Mouse (Mus musculus) neural tube, embryonic 13.5 days (tissue): Measurements from ENCODE around the gene Irak3. TPM values are rescaled to one million over a fixed set of nuclear protein-coding genes. Genes with fewer than 3 reads are reported as not detected.

Source experiments
- ATAC-seq: fragments of 200-750 bp; cut with Nextera tagmentation; 2 replicates; pipeline ENCODE4 v1.8.0; 2017; ENCODE audit warnings: low read depth, mild to moderate bottlenecking, moderate TSS enrichment, moderate library complexity
- H3K27ac ChIP-seq: fragments of 300-500 bp; sonication (generic); replicated peaks from 2 replicates; pipeline ENCODE4 v1.5.1; 2015; ENCODE audit warnings: moderate library complexity, mild to moderate bottlenecking, inconsistent platforms
- H3K27me3 ChIP-seq: fragments of 300-500 bp; sonication (generic); 2 replicates; pipeline ENCODE4 v1.6.1; 2015; ENCODE audit warnings: mild to moderate bottlenecking, inconsistent platforms
- H3K36me3 ChIP-seq: fragments of 300-500 bp; sonication (generic); 2 replicates; pipeline ENCODE4 v1.6.1; 2015; ENCODE audit warnings: mild to moderate bottlenecking, inconsistent platforms
- H3K4me1 ChIP-seq: fragments of 300-500 bp; sonication (generic); replicated peaks from 2 replicates; pipeline ENCODE4 v1.6.1; 2015; ENCODE audit warnings: inconsistent platforms
- H3K4me2 ChIP-seq: fragments of 300-500 bp; sonication (generic); 2 replicates; pipeline ENCODE4 v1.6.1; 2015; ENCODE audit warnings: inconsistent platforms, mild to moderate bottlenecking, moderate library complexity
- H3K4me3 ChIP-seq: fragments of 300-500 bp; sonication (generic); 2 replicates; pipeline ENCODE4 v1.5.1; 2015; ENCODE audit warnings: mild to moderate bottlenecking, inconsistent platforms
- H3K9ac ChIP-seq: fragments of 300-500 bp; sonication (generic); 2 replicates; pipeline ENCODE4 v1.6.1; 2015; ENCODE audit warnings: moderate library complexity, mild to moderate bottlenecking, inconsistent platforms
- H3K9me3 ChIP-seq: fragments of 300-500 bp; sonication (generic); 2 replicates; pipeline ENCODE4 v1.6.1; 2016; ENCODE audit warnings: inconsistent platforms
- whole genome bisulfite sequencing: fragments of 180-500 bp; shearing (Covaris S2); methylation state at CpG from one replicate; pipeline ENCODE4 v1.1.7; 2015; 5-methylcytosine and 5-hydroxymethylcytosine counted together
- polyA plus RNA-seq: library from polyadenylated mRNA; unstranded; fragments of >200 nt; fragmentation: Nextera tagmentation; extraction: Ambion mirVana; gene quantifications from 2 replicates; pipeline ENCODE4 v1.2.1, GENCODE M21; 2015

The Irak3 gene
- polyA plus RNA-seq, 1 experiment from 2014 or later: 0.71 TPM

DNA sequence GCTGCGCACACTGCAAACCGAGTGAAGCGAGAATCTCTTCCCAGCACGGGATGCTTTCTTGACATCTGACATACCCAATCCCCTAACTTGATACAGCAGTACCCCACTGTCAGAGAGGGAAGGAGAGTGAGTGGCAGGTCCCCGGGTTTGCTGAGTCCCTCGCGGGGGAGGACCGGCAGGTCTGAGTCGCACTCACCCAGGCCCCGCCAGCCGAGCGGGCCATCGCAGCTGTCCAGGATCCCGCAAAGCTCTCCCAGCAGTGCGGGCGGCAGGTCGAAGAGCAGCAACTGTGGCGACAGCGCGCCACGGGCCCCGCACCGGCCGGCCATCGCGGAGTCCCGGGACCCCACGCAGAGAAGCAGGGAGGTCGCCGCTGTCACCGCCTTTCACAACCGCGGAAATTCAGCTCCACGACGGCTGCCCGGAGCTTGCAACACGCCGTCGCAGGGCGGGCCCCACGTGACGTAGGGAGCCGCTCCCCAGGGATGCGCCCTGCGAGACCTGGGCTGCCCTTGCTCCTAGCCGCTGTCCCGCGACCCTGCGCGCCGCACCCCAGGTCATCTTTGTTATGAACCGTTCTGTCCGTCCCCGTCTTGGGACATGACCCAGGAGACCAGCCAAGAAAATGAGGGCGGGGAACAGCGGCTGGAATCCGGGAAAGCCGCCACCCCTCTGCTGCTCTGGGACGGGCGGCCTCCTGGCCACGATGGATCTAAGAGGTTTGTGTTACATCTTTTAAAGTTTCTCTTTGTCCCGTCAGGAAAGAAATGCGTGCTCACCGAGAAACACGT lies 604 bp downstream of the Irak3 start, which contains the start of gene Tmbim4:
TSS of gene Tmbim4 (plus strand) at position 460 of the 791 bp plus-strand sequence.
- H3K27ac ChIP-seq: no peak within 1 kb of the TSS
- H3K36me3 ChIP-seq: no peaks in the 10 kb centered on the region
- peak within 1 kb of the TSS; percentile 63 for H3K9ac ChIP-seq
- peaks cover 35% of the 10 kb centered on the region for H3K27me3 ChIP-seq
- peaks cover 11% of the 10 kb centered on the region for H3K4me1 ChIP-seq
- peak; percentile 32; the same call in 1 of the 2 replicates for ATAC-seq
- H3K9me3 ChIP-seq: no peaks in the 10 kb centered on the region
- WGBS: 1% methylated on average over 65 of the region's 65 CpGs
- peak within 1 kb of the TSS; percentile 86 for H3K4me2 ChIP-seq
- H3K4me3 ChIP-seq: peak within 1 kb of the TSS; percentile 47

DNA sequence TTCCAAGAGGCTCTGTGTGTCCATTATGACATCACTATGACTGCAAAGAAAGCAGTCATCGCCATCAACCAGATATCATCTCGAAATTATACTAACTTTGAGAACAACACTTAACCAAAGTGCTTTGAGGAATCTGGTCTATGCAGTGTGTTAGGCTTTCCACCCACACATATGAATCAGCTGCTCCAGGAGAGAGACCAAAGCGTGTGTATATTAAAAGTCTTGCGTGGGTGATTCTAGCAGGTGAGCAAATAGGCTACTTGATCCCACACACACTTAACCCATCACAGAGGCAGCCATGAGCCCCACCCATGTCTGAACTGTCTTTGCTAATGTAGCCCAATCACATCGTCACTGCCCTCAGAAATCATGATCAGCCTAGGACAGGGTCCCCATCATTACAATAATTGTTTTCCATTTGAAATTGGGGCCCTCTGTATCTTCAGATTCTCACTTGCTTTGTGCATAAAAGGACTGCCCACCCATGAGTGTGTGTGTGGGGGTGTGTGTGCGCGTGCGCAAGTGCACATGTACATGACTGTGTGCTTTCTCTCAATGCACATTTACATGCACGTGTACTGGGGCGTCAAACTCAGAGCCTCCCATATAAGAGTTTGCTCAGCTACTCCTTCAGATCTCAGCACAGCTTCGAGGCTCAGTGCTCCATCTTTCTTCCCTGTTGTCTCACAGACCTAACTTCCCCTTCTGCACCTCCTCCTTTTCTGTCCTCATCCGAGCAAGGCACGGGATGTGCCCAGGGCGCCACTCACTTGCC lies 4.7 kb downstream of the Irak3 start:
- Histone ChIP-seq H3K9me3 (no peaks in the 10 kb centered on the region), H3K4me3 (no peak overlapping the region), H3K9ac (no peak overlapping the region), H3K27me3 (peaks cover 27% of the 10 kb centered on the region), H3K4me2 (no peak overlapping the region), H3K36me3 (no peaks in the 10 kb centered on the region), H3K4me1 (peaks cover 11% of the 10 kb centered on the region), H3K27ac (no peak overlapping the region)
- ATAC-seq: no peak
- WGBS: 83% methylated on average over 14 of the region's 14 CpGs

DNA sequence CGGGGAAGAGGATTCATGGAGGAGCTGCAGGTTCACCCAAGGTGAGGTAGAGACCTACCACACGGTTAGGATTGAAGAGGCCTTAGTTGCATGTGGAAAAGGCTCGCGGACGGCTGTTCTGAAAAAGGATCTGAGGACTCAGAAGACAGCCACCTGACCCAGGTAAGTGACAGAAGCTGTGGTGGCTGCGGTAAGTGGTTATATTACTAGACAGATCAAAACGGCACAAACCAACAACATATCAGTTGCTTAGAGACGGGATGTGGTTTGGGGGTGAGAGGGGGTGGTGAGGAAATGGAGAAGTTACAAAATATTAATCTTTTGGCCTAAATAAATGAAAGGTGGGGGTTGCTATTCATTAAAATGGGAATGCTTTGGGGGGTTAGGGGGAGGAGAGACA lies 8.7 kb downstream of the Irak3 start:
- ATAC-seq: no peak
- H3K36me3 ChIP-seq: no peaks in the 10 kb centered on the region
- no peak overlapping the region for H3K9ac ChIP-seq
- H3K27ac ChIP-seq: no peak overlapping the region
- peaks cover 14% of the 10 kb centered on the region for H3K4me1 ChIP-seq
- H3K27me3 ChIP-seq: 0 out of 2 replicates have a peak, but pooled peaks cover 8% of the 10 kb centered on the region
- 93% methylated on average over 8 of the region's 8 CpGs for WGBS
- H3K9me3 ChIP-seq: no peaks in the 10 kb centered on the region
- no peak overlapping the region for H3K4me2 ChIP-seq
- H3K4me3 ChIP-seq: no peak overlapping the region

DNA sequence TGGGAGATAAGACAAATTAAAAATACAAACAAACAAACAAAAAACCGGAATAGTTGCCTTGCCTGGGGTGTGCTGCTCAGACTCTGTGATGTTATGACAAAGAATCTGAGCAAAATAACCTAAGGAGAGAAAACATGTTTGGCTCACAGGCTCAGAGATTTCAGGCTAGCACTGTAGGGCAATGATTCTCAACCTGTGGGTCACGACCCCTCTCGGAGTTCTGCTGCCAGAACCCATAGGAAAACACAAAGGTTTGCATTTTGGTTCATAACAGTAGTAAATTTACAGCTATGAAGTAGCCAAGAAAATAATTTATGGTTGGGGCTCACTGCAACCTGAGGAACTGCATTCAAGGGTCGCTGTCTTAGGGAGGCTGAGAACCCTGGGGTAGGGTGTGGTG lies 9.7 kb downstream of the Irak3 start:
- Histone ChIP-seq H3K36me3 (no peaks in the 10 kb centered on the region), H3K4me2 (no peak overlapping the region), H3K27ac (no peak overlapping the region), H3K9ac (no peak overlapping the region), H3K9me3 (no peaks in the 10 kb centered on the region), H3K4me3 (no peak overlapping the region), H3K27me3 (0 out of 2 replicates have a peak, but pooled peaks cover 2% of the 10 kb centered on the region), H3K4me1 (peaks cover 14% of the 10 kb centered on the region)
- no peak for ATAC-seq
- 90% methylated on average over 4 of the region's 4 CpGs for WGBS

DNA sequence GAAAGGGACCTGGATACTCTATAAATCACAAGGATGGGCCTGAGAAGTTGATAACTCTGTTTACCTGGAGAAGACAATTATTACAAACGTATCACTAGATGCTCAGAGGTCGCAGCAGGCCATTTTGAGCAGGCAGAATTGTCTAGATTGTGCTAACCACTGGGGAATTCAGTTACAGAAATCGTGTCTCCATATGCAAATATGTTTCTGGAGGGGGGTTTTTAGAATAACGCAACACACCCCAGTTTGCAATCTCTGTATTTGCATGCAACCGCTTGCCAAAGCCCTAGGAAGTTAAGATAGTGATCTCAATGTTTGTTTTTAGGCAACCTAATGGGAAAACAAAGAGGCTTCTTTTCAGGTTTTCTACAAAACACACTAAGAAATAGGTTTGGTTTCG lies 10.8 kb downstream of the Irak3 start:
- H3K9ac ChIP-seq: no peak overlapping the region
- 88% methylated on average over 6 of the region's 6 CpGs for WGBS
- no peak overlapping the region for H3K4me3 ChIP-seq
- H3K27ac ChIP-seq: no peak overlapping the region
- ATAC-seq: no peak
- peaks cover 14% of the 10 kb centered on the region for H3K4me1 ChIP-seq
- H3K4me2 ChIP-seq: no peak overlapping the region
- H3K36me3 ChIP-seq: no peaks in the 10 kb centered on the region
- no peaks in the 10 kb centered on the region for H3K27me3 ChIP-seq
- H3K9me3 ChIP-seq: no peaks in the 10 kb centered on the region

DNA sequence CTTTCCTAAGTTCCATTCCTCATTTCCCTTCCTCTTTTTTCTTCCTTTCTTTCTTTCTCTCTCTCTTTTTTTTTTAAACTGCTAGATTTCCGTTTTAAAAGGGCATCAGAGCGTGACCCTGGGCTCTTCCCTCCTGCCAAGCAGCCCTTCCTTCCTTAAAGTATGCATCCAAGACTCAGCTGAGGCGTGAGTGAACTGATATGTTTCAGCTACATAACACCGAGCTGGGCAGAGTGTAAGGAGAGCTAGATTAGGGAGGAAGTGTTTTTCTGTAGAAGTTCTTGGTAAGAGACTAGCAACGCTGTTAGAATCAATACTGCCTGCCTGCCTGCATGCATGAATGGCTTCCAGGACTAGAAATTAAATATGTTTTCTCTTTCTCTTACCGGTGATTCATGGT lies 12.1 kb downstream of the Irak3 start:
- Histone ChIP-seq H3K4me3 (no peak overlapping the region), H3K4me1 (peaks cover 14% of the 10 kb centered on the region), H3K27ac (no peak overlapping the region), H3K9ac (no peak overlapping the region; the same call in 1 of the 2 replicates), H3K4me2 (no peak overlapping the region), H3K36me3 (no peaks in the 10 kb centered on the region), H3K27me3 (no peaks in the 10 kb centered on the region), H3K9me3 (no peaks in the 10 kb centered on the region)
- 43% methylated on average over 6 of the region's 6 CpGs for WGBS
- ATAC-seq: no peak

DNA sequence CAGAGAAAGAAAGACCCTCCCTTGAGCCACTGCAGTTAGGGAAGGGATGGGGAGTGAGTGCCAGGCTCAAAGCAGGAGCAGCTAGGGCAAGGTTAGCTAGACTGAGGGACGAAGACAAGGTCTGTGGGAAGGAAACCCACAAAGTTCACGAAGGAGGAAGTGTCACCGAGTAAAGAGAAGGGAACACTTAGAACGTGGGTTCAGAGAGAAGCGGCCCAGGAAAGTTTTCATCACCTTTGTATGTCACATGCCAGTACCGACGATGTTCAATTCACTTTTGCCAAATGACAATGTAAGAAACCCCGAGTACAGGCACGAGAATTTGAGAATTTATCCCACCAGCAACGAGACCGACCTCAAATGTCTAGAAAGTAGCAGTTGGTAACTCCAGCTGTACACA lies 12.7 kb downstream of the Irak3 start:
- Histone ChIP-seq H3K27me3 (no peaks in the 10 kb centered on the region), H3K27ac (no peak overlapping the region), H3K36me3 (no peaks in the 10 kb centered on the region), H3K9ac (no peak overlapping the region; the same call in 1 of the 2 replicates), H3K4me1 (peaks cover 14% of the 10 kb centered on the region), H3K4me3 (no peak overlapping the region), H3K4me2 (no peak overlapping the region), H3K9me3 (no peaks in the 10 kb centered on the region)
- WGBS: 76% methylated on average over 11 of the region's 11 CpGs
- no peak for ATAC-seq

DNA sequence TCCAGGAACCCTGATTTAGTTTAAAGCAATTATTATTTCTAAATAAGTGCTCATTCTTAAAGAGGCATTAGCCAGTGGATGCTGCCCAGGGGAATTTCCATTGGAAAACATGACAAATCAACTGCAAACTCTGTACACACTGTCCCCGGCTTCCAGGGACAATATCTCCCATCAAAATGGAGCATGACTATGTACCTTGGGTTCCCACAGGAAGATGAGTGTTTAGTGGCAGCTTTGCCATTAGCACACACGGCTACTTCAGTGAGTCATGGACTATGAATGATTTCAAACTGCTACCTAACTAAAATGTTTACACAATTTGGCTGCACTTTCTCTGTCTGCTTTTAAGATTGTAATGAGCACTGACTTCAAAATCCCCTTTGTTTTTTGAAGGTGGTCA lies 13.4 kb downstream of the Irak3 start:
- Histone ChIP-seq H3K4me1 (peaks cover 14% of the 10 kb centered on the region), H3K4me2 (no peak overlapping the region), H3K27ac (no peak overlapping the region), H3K9me3 (no peaks in the 10 kb centered on the region), H3K9ac (no peak overlapping the region), H3K36me3 (no peaks in the 10 kb centered on the region), H3K27me3 (no peaks in the 10 kb centered on the region), H3K4me3 (no peak overlapping the region)
- 69% methylated on average over 2 of the region's 2 CpGs for WGBS
- ATAC-seq: no peak

DNA sequence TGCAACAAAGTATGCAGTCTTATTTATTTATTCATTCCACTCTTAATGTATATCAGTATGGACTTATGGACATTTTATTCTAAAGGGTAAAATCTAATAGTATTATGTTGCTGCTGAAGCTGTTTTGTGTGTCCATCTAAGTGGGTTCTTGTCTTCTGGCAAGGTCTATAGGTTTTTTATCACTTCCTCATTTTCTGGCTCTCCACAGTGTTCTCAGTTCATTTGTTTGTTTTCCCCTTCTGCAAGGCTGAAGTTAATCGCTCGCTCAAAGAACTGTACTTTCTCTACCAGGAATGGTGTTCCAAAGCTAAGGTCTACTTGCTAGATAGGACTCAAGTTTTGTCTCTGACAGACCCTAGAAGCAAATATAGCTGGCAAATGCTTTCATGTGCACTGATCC lies 18.6 kb downstream of the Irak3 start:
- ATAC-seq: no peak
- Histone ChIP-seq H3K4me2 (no peak overlapping the region), H3K36me3 (no peaks in the 10 kb centered on the region), H3K9ac (no peak overlapping the region), H3K4me3 (no peak overlapping the region), H3K4me1 (no peaks in the 10 kb centered on the region), H3K27me3 (no peaks in the 10 kb centered on the region), H3K27ac (no peak overlapping the region), H3K9me3 (no peaks in the 10 kb centered on the region)
- 94% methylated on average over 2 of the region's 2 CpGs for WGBS

DNA sequence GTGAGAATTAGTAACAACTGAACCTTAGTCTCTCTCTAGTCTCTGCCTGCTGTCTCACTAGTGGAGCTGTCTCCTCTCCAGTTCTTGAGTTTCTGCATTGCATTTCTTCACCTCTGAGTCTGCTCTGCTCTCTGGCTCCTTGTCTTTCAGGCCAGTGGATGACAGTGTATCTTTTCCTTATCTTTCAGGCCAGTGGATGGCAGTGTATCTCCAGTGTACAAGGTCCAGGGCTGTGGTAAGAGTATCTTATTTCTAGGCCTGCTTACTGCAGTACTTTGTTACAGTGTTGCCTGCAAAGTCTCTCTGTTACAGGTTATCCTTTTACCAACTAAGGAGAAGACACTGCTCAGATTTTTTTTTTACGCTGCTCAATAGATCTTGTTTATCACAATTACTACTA lies 19.0 kb downstream of the Irak3 start:
- Histone ChIP-seq H3K36me3 (no peaks in the 10 kb centered on the region), H3K4me1 (no peaks in the 10 kb centered on the region), H3K9me3 (no peaks in the 10 kb centered on the region), H3K27me3 (no peaks in the 10 kb centered on the region), H3K9ac (no peak overlapping the region), H3K27ac (no peak overlapping the region), H3K4me3 (no peak overlapping the region), H3K4me2 (no peak overlapping the region)
- 92% methylated on average over 1 of the region's 1 CpGs for WGBS
- no peak for ATAC-seq

DNA sequence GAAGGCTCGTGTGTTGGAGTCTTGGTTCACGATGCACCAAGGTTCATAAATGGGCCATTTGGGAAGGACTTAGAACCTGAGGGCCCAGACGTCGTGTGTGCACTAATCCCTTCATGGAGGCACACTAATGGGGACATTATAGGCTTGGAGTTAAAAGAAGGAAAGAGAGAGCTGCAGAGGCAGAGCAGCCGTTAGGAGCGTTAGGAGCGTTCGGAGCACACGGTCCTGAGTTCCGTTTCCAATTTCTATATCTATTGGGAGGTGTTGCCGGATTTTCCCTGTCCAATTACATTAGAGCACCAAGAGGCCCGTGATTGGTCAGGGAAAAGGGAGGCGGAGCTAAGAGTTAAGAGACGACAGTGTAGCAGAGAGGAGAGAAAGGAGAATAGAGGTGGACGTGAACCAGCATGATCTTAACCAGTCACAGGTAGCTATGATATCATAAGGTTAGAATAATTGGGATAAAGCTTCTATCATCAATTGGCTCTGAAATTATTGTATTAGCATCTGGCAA lies 27.7 kb downstream of the Irak3 start:
- no peak for ATAC-seq
- WGBS: 88% methylated on average over 15 of the region's 15 CpGs
- peaks cover 6% of the 10 kb centered on the region; the same call in 1 of the 2 replicates for H3K9me3 ChIP-seq
- H3K4me3 ChIP-seq: no peak overlapping the region
- H3K27me3 ChIP-seq: no peaks in the 10 kb centered on the region
- H3K27ac ChIP-seq: no peak overlapping the region
- H3K36me3 ChIP-seq: no peaks in the 10 kb centered on the region
- H3K9ac ChIP-seq: no peak overlapping the region
- no peaks in the 10 kb centered on the region for H3K4me1 ChIP-seq
- H3K4me2 ChIP-seq: no peak overlapping the region

DNA sequence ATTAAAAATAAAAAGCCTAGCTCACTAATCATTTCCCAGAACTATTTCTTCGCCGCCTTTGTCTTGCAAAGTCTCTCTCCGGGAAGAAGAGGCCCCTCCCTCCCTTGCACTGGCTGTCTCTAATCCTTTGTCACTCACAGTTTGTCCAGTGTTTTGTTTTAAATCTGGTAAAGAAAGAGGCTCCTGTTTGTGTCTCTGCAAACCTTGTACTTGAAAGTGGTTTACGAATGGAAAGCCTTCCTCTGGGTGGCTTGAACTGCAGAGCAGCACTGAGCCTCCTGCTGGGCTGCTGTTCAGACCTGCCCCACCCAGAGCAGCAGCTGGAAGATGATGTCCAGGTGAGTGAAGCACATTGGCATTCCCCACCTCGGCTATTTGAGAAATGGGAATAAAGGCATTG lies 30.6 kb downstream of the Irak3 start:
- H3K4me1 ChIP-seq: no peaks in the 10 kb centered on the region
- 31% methylated on average over 5 of the region's 5 CpGs for WGBS
- H3K9ac ChIP-seq: no peak overlapping the region
- H3K9me3 ChIP-seq: peaks cover 6% of the 10 kb centered on the region; the same call in 1 of the 2 replicates
- ATAC-seq: no peak
- no peaks in the 10 kb centered on the region for H3K27me3 ChIP-seq
- no peak overlapping the region for H3K4me3 ChIP-seq
- H3K4me2 ChIP-seq: no peak overlapping the region
- H3K36me3 ChIP-seq: no peaks in the 10 kb centered on the region
- H3K27ac ChIP-seq: no peak overlapping the region
